Mouse (Mus musculus): ENCODE measurements around the gene Id1. TPM values are rescaled to one million over a fixed set of nuclear protein-coding genes. Genes with fewer than 3 reads are reported as not detected.

The Id1 gene
- polyA plus RNA-seq, 1 experiment from 2014 or later, result 228 TPM

GRCm38 (mm10) chr2:152758351-152758750, 22.3 kb downstream of the Id1 start:
- H3K4me2 ChIP-seq (replicated peaks; ENCODE audit: low read depth), result no peak overlapping the region
- H3K9ac ChIP-seq (ENCODE audit: low read length), result no peak overlapping the region
- ATAC-seq (ENCODE audit: low FRiP score, low TSS enrichment), result 0 out of 2 replicates have a peak, but pooled peaks have one; percentile 25
- H3K27ac ChIP-seq (replicated peaks), result no peak overlapping the region
- H3K27me3 ChIP-seq (ENCODE audit: control insufficient read depth, insufficient read depth, low read length), result no peaks in the 10 kb centered on the region
- no peaks in the 10 kb centered on the region for H3K36me3 ChIP-seq (ENCODE audit: control insufficient read depth, insufficient read depth, low read length)
- H3K4me1 ChIP-seq (replicated peaks; ENCODE audit: control insufficient read depth, insufficient read depth), result no peaks in the 10 kb centered on the region
- peak; percentile 39 for DNase-seq (ENCODE audit: low spot score)
- no peak for TF ChIP-seq CTCF (IDR thresholded peaks at IDR 0.05; ENCODE audit: low read depth)
- TF ChIP-seq EP300 (optimal IDR thresholded peaks at IDR 0.05), result no peak
- 24% methylated on average over 4 of the region's 4 CpGs for WGBS
- no peak overlapping the region for H3K4me3 ChIP-seq (ENCODE audit: low read depth, low read length)
- H3K9me3 ChIP-seq (ENCODE audit: control insufficient read depth, low read length), result no peaks in the 10 kb centered on the region

- Histone ChIP-seq H3K9ac (ENCODE audit: low read length) (no peak overlapping the region), H3K9me3 (ENCODE audit: control insufficient read depth, low read length) (no peaks in the 10 kb centered on the region), H3K4me1 (replicated peaks; ENCODE audit: control insufficient read depth, insufficient read depth) (no peaks in the 10 kb centered on the region), H3K36me3 (ENCODE audit: control insufficient read depth, insufficient read depth, low read length) (no peaks in the 10 kb centered on the region), H3K27ac (replicated peaks) (no peak overlapping the region), H3K27me3 (ENCODE audit: control insufficient read depth, insufficient read depth, low read length) (no peaks in the 10 kb centered on the region), H3K4me3 (ENCODE audit: low read depth, low read length) (no peak overlapping the region), H3K4me2 (replicated peaks; ENCODE audit: low read depth) (no peak overlapping the region)
- ATAC-seq (ENCODE audit: low FRiP score, low TSS enrichment) (no peak), DNase-seq (ENCODE audit: low spot score) (no peak)
- 78% methylated on average over 6 of the region's 6 CpGs for WGBS
- TF ChIP-seq EP300 (optimal IDR thresholded peaks at IDR 0.05), result no peak
- no peak for TF ChIP-seq CTCF (IDR thresholded peaks at IDR 0.05; ENCODE audit: low read depth)
These were observed 27.3 kb downstream of the Id1 start for GRCm38 (mm10) chr2:152763310-152763709.

- Histone ChIP-seq H3K4me3 (ENCODE audit: low read depth, low read length) (no peak overlapping the region), H3K27ac (replicated peaks) (no peak overlapping the region), H3K9me3 (ENCODE audit: control insufficient read depth, low read length) (no peaks in the 10 kb centered on the region), H3K27me3 (ENCODE audit: control insufficient read depth, insufficient read depth, low read length) (no peaks in the 10 kb centered on the region), H3K9ac (ENCODE audit: low read length) (no peak overlapping the region), H3K4me2 (replicated peaks; ENCODE audit: low read depth) (peak overlapping the region; percentile 18), H3K4me1 (replicated peaks; ENCODE audit: control insufficient read depth, insufficient read depth) (no peaks in the 10 kb centered on the region), H3K36me3 (ENCODE audit: control insufficient read depth, insufficient read depth, low read length) (no peaks in the 10 kb centered on the region)
- 14% methylated on average over 14 of the region's 14 CpGs for WGBS
- TF ChIP-seq CTCF (IDR thresholded peaks at IDR 0.05; ENCODE audit: low read depth) (0 out of 2 replicates have a peak, but pooled peaks have one; percentile 2), EP300 (optimal IDR thresholded peaks at IDR 0.05) (no peak)
- DNase-seq (ENCODE audit: low spot score), result peak; percentile 45
- peak; percentile 46; the same call in 1 of the 2 replicates for ATAC-seq (ENCODE audit: low FRiP score, low TSS enrichment)
These were observed 28.4 kb downstream of the Id1 start for GRCm38 (mm10) chr2:152764172-152765044.

- Histone ChIP-seq H3K9ac (ENCODE audit: low read length) (no peak overlapping the region), H3K36me3 (ENCODE audit: control insufficient read depth, insufficient read depth, low read length) (no peaks in the 10 kb centered on the region), H3K4me2 (replicated peaks; ENCODE audit: low read depth) (peak overlapping the region; percentile 18; the same call in 1 of the 2 replicates), H3K4me3 (ENCODE audit: low read depth, low read length) (no peak overlapping the region), H3K9me3 (ENCODE audit: control insufficient read depth, low read length) (no peaks in the 10 kb centered on the region), H3K4me1 (replicated peaks; ENCODE audit: control insufficient read depth, insufficient read depth) (no peaks in the 10 kb centered on the region), H3K27me3 (ENCODE audit: control insufficient read depth, insufficient read depth, low read length) (no peaks in the 10 kb centered on the region), H3K27ac (replicated peaks) (no peak overlapping the region)
- no peak for DNase-seq (ENCODE audit: low spot score)
- ATAC-seq (ENCODE audit: low FRiP score, low TSS enrichment), result no peak
- TF ChIP-seq EP300 (optimal IDR thresholded peaks at IDR 0.05), result no peak
- no peak for TF ChIP-seq CTCF (IDR thresholded peaks at IDR 0.05; ENCODE audit: low read depth)
- 41% methylated on average over 7 of the region's 7 CpGs for WGBS
These were observed 29.1 kb downstream of the Id1 start for GRCm38 (mm10) chr2:152765045-152765674.

- no peak overlapping the region for H3K27ac ChIP-seq (replicated peaks)
- peak; percentile 94 for DNase-seq (ENCODE audit: low spot score)
- ATAC-seq (ENCODE audit: low FRiP score, low TSS enrichment), result peak; percentile 69; the same call in 1 of the 2 replicates
- 18% methylated on average over 19 of the region's 25 CpGs for WGBS
- no peaks in the 10 kb centered on the region for H3K27me3 ChIP-seq (ENCODE audit: control insufficient read depth, insufficient read depth, low read length)
- H3K4me2 ChIP-seq (replicated peaks; ENCODE audit: low read depth), result peak overlapping the region; percentile 41
- no peaks in the 10 kb centered on the region for H3K36me3 ChIP-seq (ENCODE audit: control insufficient read depth, insufficient read depth, low read length)
- H3K9me3 ChIP-seq (ENCODE audit: control insufficient read depth, low read length), result no peaks in the 10 kb centered on the region
- no peak overlapping the region for H3K4me3 ChIP-seq (ENCODE audit: low read depth, low read length)
- no peaks in the 10 kb centered on the region for H3K4me1 ChIP-seq (replicated peaks; ENCODE audit: control insufficient read depth, insufficient read depth)
- H3K9ac ChIP-seq (ENCODE audit: low read length), result 0 out of 2 replicates have a peak overlapping the region, but pooled peaks have one; percentile 8
- TF ChIP-seq CTCF (IDR thresholded peaks at IDR 0.05; ENCODE audit: low read depth) (peak; percentile 95), EP300 (optimal IDR thresholded peaks at IDR 0.05) (no peak)
These were observed 30.5 kb downstream of the Id1 start for GRCm38 (mm10) chr2:152766387-152767123.
